Mouse (Mus musculus) CH12.LX (cell line): ENCODE results near the gene Abtb1.

Experiments
- CTCF ChIP-seq, 2 experiments: IDR thresholded peaks in 1 of 2; conservative IDR thresholded peaks in 1 of 2; 2 replicates each; pipeline ENCODE4 v1.5.1; 2011 to 2012; ENCODE audit warnings: low read depth in 2 of 2, low read length in 2 of 2, improper control_type of control experiment in 1 of 2, inconsistent platforms in 1 of 2, mild to moderate bottlenecking in 1 of 2, moderate library complexity in 1 of 2
- EP300 ChIP-seq: IDR thresholded peaks from 2 replicates; pipeline ENCODE4 v1.6.1; 2011; ENCODE audit warnings: low read length, improper control_type of control experiment
- HCFC1 ChIP-seq: IDR thresholded peaks from 2 replicates; pipeline ENCODE4 v1.6.1; 2012; ENCODE audit warnings: low read depth, mild to moderate bottlenecking, inconsistent platforms, low read length, improper control_type of control experiment
- MAZ ChIP-seq: IDR thresholded peaks from 2 replicates; pipeline ENCODE4 v1.6.1; 2012; ENCODE audit warnings: low read depth, mild to moderate bottlenecking, inconsistent platforms, low read length, improper control_type of control experiment, moderate library complexity
- NELFE ChIP-seq: IDR thresholded peaks from 2 replicates; pipeline ENCODE4 v1.6.1; 2011; ENCODE audit warnings: low read depth, low read length, improper control_type of control experiment
- PAX5 ChIP-seq: IDR thresholded peaks from 2 replicates; pipeline ENCODE4 v1.6.1; 2012; ENCODE audit warnings: low read length, inconsistent platforms, mixed read lengths
- POLR2A ChIP-seq: IDR thresholded peaks from 2 replicates; pipeline ENCODE4 v1.6.1; 2011; ENCODE audit warnings: low read depth, mild to moderate bottlenecking, improper control_type of control experiment, low read length

DNA sequence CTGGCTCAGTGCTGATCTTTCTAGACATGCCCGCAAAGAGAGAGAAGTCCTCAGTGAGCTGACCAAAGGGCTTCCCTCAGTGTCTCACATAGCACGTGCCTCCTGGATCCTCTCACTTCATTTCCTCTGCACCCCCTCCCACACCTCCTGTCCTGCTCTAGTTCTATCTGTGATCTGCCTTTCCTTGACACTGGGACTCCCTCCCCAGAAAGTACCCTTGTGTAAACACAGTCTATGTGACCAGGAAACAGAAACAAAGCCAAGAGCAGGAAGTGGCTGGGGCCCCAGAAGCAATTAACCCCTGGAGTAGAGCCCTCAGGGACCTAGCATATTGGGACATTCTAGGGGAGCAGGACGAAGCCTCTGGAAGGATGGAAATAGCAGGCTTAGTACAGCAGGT is 20.9 kb downstream of the Abtb1 start:
- TF ChIP-seq CTCF (conservative IDR thresholded peaks at IDR 0.05 in 1 of 2, IDR thresholded peaks at IDR 0.05 in 1 of 2; ENCODE audit: low read depth in 2 of 2, low read length in 2 of 2) (no peak), POLR2A (no peak), EP300 (no peak), NELFE (no peak), PAX5 (no peak), MAZ (no peak), HCFC1 (no peak)
